Mouse (Mus musculus): ENCODE results near the gene Hist1h2br.
"Not testable (repeated sequence)": the region's sequence is repeated elsewhere in the genome, so short reads cannot be mapped to it uniquely, and the experiment has no call there.

Hist1h2br gene

DNA sequence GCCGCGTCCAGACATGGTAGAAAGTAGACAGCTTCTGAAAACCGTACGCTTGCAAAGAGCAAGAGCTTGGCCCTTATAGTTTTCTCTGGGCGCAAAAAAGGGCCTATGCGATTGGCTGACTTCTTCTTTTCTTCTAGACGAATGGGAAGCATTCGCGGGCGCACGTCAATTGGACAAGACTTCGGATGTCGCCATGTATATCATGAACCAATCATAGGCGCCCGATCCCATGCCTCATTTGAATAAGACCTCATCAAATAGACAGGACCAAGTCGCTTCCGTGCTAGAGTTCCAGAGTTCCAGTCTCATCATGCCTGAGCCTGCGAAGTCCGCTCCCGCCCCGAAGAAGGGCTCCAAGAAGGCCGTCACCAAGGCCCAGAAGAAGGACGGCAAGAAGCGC lies at the start of gene Hist1h2br, which contains the start of gene Hist1h2ap:
Hist1h2br (plus strand) TSS at position 283 of the 400 bp plus-strand sequence.
Hist1h2ap (minus strand) TSS at position 47 of the 400 bp plus-strand sequence.
- not testable (repeated sequence) for DNase-seq (ENCODE audit: low spot score in 2 of 2)

DNA sequence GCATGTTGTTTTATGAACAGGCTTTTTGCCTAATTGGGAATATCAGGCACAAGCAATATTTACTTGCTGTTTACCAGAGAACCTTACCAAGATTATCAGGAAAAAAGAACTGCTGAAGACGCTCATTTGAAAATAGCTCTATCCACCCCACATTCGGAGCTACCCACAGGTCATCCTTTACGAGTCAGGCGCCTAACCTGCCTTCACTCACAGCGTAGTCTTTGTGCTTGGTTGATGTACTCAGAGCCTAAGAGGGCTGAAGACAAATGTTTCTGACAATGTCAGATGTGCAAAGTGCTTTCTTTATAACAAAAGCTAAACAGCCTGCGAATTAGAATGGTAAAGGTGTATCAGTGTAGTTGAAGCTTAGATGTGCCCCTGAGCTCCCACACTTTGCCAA lies 49.2 kb upstream of the Hist1h2br start:
- DNase-seq (ENCODE audit: low spot score in 2 of 2): no peak

- DNase-seq (ENCODE audit: low spot score in 2 of 2): no peak
These were observed 47.2 kb upstream of the Hist1h2br start for GRCm38 (mm10) chr13:21786189-21786898.

DNA sequence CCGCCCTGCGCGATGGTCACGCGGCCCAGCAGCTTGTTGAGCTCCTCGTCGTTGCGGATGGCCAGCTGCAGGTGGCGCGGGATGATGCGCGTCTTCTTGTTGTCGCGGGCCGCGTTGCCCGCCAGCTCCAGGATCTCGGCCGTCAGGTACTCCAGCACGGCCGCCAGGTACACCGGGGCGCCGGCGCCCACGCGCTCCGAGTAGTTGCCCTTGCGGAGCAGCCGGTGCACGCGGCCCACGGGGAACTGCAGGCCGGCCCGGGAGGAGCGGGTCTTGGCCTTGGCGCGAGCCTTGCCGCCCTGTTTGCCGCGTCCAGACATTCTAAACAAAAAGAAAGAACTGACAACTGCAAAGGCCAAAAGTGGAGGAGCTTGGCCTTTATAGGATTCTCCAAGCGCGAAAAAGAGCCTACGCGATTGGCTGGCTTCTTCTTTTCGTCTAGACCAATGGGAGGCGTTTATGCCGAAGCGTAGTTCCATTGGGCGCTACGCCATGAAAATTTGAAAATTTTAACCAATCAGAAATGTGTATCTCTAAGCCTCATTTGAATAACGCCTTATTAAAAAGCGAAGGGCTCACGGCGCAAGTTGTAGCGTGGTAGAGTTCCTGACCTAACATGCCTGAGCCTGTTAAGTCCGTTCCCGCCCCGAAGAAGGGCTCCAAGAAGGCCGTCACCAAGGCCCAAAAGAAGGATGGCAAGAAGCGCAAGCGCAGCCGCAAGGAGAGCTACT lies 46.5 kb upstream of the Hist1h2br start, which contains the start of the genes Hist1h2an and Hist1h2bp:
Hist1h2an (minus strand) TSS at position 320 of the 731 bp plus-strand sequence.
Hist1h2bp (plus strand) TSS at position 563 of the 731 bp plus-strand sequence.
- peak; percentile 70 to 82 for DNase-seq (ENCODE audit: low spot score in 2 of 2)

GRCm38 (mm10) chr13:21787760-21788593 lies 45.6 kb upstream of the Hist1h2br start:
- DNase-seq (ENCODE audit: low spot score in 2 of 2): no peak

- DNase-seq (ENCODE audit: low spot score in 2 of 2): no peak
These were observed 43.6 kb upstream of the Hist1h2br start for GRCm38 (mm10) chr13:21789925-21790324.

GRCm38 (mm10) chr13:21790601-21791283 lies 42.8 kb upstream of the Hist1h2br start:
- DNase-seq (ENCODE audit: low spot score in 2 of 2): no peak

GRCm38 (mm10) chr13:21795584-21795983 lies 38.0 kb upstream of the Hist1h2br start:
- DNase-seq (ENCODE audit: low spot score in 2 of 2): no peak

- not testable (repeated sequence) for DNase-seq (ENCODE audit: low spot score in 2 of 2)
These were observed 36.4 kb upstream of the Hist1h2br start for GRCm38 (mm10) chr13:21797163-21797562.

DNA sequence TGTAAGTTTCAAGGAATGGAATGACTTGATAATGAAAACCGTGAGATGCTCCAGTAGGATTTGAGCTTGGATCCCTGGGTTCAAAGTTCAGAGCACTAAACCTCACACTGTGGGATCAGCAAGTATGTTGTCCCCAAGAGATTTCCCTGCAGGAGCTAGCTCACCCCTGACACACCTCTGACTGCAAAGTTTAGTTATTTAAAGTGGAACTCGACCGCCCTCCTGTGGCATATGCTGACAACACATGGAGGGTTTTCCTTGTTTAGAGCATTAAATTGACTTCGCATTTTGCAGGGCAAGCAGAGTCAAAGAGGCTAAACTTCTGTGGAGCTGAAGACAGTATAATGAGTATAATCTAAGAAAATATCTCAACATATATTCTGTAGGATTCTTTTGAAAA lies 30.5 kb upstream of the Hist1h2br start:
- not testable (repeated sequence) for DNase-seq (ENCODE audit: low spot score in 2 of 2)

DNA sequence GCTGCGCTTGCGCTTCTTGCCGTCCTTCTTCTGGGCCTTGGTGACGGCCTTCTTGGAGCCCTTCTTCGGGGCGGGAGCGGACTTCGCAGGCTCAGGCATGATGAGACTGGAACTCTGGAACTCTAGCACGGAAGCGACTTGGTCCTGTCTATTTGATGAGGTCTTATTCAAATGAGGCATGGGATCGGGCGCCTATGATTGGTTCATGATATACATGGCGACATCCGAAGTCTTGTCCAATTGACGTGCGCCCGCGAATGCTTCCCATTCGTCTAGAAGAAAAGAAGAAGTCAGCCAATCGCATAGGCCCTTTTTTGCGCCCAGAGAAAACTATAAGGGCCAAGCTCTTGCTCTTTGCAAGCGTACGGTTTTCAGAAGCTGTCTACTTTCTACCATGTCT lies 23.5 kb upstream of the Hist1h2br start, which contains the start of the genes Hist1h2bq and Hist1h2ao:
Hist1h2bq (minus strand) TSS at position 125 of the 400 bp plus-strand sequence.
Hist1h2ao (plus strand) TSS at position 393 of the 400 bp plus-strand sequence.
- not testable (repeated sequence) for DNase-seq (ENCODE audit: low spot score in 2 of 2)

- DNase-seq (ENCODE audit: low spot score in 2 of 2): not testable (repeated sequence)
These were observed 22.5 kb upstream of the Hist1h2br start for GRCm38 (mm10) chr13:21811074-21811473.

DNA sequence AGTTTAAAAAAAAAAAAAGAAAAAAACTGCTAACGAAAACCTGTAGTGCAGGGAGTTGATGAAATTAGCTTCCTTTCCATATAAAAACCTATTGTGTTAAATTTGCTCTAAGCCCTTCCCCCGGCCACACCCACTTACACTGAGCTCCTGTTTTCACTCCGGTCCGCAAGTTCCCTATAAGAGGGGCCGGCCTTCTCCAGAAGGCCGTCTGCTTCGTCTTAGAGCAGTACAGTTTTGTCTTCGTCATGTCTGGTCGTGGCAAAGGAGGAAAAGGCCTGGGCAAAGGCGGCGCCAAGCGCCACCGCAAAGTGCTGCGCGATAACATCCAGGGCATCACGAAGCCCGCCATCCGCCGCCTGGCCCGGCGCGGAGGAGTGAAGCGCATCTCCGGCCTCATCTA lies 22.0 kb upstream of the Hist1h2br start, which contains the start of gene Hist1h4m:
Hist1h4m (plus strand) TSS at position 208 of the 400 bp plus-strand sequence.
- not testable (repeated sequence) for DNase-seq (ENCODE audit: low spot score in 2 of 2)

GRCm38 (mm10) chr13:21812092-21812491 lies 21.5 kb upstream of the Hist1h2br start:
- DNase-seq (ENCODE audit: low spot score in 2 of 2): not testable (repeated sequence)

GRCm38 (mm10) chr13:21820082-21820890 lies 13.3 kb upstream of the Hist1h2br start:
- DNase-seq (ENCODE audit: low spot score in 2 of 2): not testable (repeated sequence)

GRCm38 (mm10) chr13:21828511-21828910 lies 5.0 kb upstream of the Hist1h2br start:
- DNase-seq (ENCODE audit: low spot score in 2 of 2): no peak

- no peak for DNase-seq (ENCODE audit: low spot score in 2 of 2)
These were observed 3.2 kb upstream of the Hist1h2br start for GRCm38 (mm10) chr13:21830344-21830743.

- peak in 1 of 2 experiments; percentile 17 for DNase-seq (ENCODE audit: low spot score in 2 of 2)
These were observed 1.8 kb upstream of the Hist1h2br start, which contains the start of gene Hist1h4n for GRCm38 (mm10) chr13:21831418-21832394. Gene Hist1h4n, minus strand, starts transcription at chr13:21832196.

GRCm38 (mm10) chr13:21840508-21840907 lies 7.0 kb downstream of the Hist1h2br start:
- not testable (repeated sequence) for DNase-seq (ENCODE audit: low spot score in 2 of 2)
